Mouse (Mus musculus) heart, postnatal 0 days (tissue): ENCODE results near the gene Txn2.

Experiments used
- CTCF ChIP-seq: IDR thresholded peaks from 2 replicates; pipeline ENCODE4 v1.5.1; 2016; ENCODE audit warnings: antibody characterized with exemption, control low read depth, low read depth
- EP300 ChIP-seq: IDR thresholded peaks from 2 replicates; pipeline ENCODE4 v1.6.1; 2016; ENCODE audit warnings: antibody characterized with exemption, low read depth

GRCm38 (mm10) chr15:77926921-77927320 lies 1.9 kb downstream of the Txn2 start:
- TF ChIP-seq EP300 (no peak), CTCF (no peak)
